Mouse (Mus musculus): ENCODE data around the gene Chl1.

Gene Chl1

DNA sequence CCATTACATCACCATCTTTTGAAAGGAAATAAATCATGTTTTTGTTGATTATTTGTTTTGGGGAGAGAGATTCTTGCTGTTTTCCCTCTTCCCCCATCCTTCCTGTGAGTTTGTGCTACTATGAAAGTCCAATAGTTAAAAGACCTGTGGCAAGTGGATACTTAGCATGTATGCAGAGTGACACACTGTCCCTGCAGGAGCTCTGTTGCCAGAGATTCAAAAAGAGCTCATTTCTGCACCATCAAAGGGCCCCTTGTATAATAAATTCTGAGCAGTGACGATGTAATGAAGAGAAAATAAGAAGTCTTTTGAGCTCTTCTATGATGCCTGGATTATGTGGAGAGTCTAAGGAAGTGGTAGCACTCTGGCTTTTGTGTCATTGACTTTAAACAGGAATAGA, 33.4 kb downstream of the Chl1 start:
- DNase-seq (ENCODE audit: low spot score) = no peak

DNA sequence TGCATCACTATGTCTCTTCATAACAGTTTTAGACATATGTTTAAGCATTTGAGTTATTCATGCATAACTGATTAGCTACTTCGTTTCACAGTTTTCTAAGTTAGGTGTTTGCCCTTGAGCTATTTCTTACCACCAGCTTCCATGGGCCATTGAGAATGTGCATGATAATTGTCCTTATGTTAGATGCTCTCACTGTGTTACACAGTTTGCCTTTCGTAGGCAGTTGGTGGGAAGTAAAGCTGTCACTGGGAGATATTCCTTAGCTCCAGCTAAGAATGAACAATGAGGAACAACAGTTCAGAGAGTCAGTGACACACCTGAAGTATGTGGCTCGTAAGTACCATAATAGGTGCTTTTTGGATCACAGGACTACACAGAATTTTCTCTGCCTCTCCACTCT, 35.9 kb downstream of the Chl1 start:
- DNase-seq (ENCODE audit: low spot score) = no peak

DNA sequence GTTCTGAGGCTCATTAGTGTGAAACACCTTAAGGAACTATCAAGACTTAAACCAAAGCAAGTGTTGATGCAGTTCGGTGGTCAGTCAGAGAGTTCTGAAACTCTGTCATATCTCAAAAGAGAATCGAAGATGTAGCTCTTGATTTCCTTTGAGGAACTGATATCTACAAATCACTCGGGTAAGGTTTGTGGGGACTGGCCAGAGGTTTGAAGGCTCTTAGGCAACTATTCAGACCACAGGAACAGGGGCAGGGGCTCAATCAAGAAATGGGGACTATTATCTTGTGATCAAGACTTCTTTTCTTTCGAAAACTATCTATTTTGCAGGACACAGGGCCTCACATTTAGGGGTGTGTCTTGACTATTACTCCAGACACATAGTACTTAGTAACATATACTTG, 39.5 kb downstream of the Chl1 start:
- no peak for DNase-seq (ENCODE audit: low spot score)

DNA sequence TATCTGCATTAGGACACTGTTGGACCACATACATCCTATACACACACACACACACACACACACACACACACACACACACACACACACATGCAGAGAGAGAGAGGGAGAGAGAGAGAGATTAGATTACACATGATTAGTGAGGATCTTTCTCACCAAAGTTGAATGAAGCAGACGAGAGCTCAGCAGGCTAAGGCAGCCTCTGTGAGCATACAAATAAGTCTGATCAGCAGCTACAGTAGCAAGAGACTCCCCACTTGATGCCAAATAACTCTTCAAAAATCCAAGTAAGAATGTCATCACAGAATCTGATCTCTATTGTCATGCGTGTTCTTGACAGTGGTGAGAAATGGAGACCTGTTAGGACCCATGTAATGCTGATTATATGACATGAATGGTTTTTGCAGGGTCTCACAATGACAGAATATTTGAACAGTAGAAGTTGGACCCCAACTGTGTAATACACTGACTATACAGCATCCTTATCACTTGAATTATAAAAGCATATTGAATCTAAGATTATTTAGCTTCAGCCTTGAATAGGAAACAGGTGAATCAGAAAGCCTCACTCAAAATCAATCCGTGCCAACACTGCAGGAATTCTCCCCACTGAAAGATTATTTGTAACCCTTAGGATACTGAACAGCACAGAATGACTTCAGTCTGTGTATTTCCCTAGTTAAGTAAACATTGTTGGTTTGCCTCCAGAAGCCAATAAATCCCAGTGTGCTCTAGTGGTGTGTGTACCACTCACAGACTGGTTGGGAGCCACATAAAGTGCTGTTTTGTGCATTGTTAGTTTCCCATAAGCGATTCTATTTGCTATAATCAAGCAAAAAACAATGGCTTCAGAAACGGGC, 47.9 kb downstream of the Chl1 start:
- DNase-seq (ENCODE audit: low spot score) = no peak

DNA sequence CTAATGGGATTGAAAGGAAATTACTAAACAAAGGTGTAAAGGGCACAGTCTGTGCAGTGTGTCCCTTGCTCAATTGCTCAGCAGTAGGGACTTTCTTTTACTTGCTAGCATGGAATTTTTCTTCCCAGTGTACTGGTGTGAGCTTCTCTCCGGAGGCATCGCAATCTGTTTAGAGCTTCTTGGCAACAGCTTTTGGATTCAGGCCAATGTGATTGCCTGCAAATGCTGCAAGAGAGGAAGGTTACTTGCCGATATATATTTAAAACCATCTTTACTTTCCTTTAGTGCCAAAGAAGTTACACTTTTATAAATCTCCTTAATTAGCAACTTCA, 48.5 kb downstream of the Chl1 start:
- no peak for DNase-seq (ENCODE audit: low spot score)

DNA sequence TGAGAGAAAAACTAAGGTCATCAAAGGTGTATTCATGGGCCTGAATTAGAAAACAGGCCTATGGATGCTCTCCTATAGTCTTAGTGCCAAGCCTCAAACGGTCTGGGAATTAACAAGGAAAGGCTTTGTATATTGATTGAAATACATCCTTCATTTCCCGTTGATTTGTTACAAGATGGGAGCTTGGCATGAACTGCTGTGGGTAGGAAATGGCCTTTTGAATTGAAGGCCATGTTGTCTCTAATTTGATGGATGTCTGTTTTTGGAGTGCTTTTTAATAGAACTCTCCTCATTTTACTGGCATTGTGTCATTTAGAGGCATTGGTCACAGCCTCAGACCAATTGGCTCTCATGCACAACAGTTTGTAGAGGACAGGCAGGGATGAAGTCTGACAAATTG, 49.0 kb downstream of the Chl1 start:
- no peak for DNase-seq (ENCODE audit: low spot score)

DNA sequence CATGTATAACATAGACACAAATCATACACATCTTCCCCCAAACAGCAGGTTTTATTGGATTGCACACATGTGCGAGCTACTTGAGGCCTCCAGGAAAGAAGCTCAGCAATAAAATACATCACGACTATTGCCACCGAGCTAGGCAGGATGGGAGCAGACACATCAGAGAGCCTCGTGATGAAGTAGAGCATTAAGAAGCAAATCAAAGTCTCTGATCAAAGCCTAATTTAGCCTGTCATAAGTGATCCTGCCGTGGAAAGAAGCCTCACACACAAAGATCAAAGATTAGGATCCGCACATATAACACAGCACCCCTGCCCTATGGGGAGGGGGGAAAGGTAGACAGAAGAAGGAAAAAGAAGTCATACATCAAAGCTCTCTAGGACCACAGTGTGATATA, 54.4 kb downstream of the Chl1 start:
- no peak for DNase-seq (ENCODE audit: low spot score)

DNA sequence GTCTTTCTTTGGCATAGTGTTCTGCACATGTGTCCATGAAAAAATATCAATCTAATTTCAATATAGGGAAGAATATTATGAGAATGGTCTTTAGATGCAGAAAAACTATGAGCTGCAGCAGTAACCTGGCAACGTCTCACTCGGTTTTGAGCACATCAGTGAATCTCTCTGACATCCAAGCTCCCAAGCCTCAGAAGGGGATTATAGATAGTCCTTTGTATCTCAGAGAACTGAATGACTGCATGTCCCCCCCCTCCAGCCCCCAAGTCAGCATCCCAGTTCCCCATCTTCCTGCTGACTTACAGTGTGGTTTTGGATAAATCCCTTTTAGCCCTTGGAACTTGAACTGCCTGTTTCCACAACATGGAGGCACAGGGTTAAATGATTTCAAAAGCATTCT, 56.9 kb downstream of the Chl1 start:
- DNase-seq (ENCODE audit: low spot score) = no peak

DNA sequence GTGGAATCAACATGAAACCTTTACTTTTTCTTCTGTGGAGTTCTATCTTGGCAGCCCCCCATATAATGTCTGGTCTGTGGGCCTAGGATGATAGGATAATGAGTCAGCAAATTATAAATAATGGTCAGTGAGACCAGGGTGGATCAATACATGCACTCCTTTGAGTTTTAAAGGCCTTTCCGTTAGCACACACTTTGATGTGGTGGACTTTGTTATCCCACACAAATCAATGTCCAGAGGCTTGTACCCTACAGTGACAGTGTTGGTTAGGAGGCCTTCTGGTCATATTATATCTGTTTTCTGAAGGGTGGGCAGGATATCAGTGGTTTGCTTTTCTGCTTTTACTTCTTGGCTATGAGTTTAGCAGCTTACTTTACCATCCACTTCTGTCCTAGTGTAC, 62.3 kb downstream of the Chl1 start:
- DNase-seq (ENCODE audit: low spot score) = no peak

DNA sequence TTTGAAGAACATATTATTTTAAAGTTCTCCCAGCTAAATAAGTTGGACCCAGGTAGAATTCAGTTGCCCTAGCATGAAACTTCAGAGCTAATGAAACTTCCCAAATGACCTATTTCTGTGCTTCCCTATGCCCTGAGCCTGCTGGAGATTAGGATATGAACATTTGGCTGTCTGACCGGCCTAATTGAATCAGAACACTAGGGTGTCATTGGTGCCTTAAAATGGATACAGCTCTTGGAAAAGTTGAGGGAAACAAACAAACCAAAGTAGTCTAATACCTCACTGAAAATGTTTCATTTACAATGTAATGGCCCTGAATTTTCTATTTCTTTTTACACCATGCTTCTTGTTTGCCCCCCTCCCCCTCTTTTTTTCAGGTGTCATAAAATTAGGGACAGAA, 73.8 kb downstream of the Chl1 start:
- DNase-seq (ENCODE audit: low spot score) = no peak

DNA sequence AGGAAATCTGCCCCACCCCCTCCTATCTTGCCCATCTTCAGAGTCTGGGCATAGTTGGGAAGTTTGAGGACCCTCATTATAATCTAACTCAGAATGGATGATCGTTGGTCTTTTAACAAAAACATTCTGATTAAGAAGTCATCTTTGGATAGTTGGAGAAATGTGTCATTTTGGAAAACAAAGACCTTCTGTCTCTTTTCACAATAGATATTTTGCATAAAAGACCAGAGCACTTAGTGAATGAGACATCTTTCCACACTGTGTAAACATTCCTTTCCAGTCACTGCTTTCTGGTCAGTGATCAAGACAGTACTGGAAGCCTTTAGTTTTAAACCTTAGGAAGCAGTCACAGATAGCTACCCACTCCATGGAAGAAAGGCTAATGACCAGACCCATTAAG, 75.3 kb downstream of the Chl1 start:
- no peak for DNase-seq (ENCODE audit: low spot score)

DNA sequence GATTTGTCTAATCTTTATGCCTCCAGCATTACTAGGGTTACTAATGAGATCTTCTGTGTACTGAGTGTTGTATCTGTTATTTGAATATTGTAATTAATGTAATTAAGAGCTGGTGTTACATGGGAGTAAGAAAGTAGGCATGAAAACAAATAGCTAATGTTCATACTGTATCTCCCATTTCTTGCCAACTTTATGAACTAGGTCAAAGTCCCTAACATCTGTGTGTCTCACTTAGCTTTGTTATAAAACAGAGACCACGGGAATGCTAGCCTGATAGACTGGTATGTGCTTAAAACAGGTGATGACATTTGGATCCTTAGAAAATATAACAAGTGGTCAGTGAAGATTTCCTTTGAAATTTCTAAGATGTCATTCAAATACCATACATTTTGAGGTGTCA, 75.7 kb downstream of the Chl1 start:
- DNase-seq (ENCODE audit: low spot score) = no peak

DNA sequence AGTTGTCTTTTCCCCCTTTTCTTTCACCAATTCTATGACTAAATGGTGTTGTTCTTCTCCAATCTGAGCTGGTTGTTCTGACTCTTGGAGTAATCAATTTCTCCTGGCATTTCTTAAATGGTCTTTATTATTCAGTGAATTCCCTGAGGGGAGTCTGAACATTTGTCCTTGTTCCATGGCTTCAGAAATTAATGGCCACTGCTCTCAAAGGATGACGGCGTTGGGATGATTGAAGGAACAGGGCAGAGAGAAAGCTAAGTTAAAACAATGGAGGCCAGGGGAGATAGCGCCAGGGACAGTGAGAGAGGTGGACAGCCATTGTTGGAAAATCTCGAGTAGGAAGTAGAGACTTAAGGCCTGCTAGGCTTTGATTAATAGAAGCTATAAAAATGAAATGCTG, 91.7 kb downstream of the Chl1 start:
- no peak for DNase-seq (ENCODE audit: low spot score)

DNA sequence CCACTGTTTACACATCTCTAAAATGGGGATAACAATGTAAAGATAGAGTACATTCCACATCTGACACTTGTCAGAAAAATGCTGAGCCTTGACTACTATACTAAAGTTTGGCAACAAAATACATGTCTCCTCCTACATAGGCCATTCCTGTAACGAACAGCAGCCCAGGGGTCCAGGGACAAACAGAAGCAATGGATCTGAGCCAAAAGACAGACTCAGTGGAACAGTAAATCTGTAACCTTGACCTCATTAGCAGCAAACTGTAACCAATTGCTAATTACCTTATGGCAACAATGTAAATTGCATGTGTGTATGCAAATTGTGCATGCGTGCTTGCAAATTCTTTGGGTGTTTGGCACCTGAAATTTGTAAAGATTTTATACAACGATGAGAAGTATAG, 100.3 kb downstream of the Chl1 start:
- DNase-seq (ENCODE audit: low spot score) = no peak

DNA sequence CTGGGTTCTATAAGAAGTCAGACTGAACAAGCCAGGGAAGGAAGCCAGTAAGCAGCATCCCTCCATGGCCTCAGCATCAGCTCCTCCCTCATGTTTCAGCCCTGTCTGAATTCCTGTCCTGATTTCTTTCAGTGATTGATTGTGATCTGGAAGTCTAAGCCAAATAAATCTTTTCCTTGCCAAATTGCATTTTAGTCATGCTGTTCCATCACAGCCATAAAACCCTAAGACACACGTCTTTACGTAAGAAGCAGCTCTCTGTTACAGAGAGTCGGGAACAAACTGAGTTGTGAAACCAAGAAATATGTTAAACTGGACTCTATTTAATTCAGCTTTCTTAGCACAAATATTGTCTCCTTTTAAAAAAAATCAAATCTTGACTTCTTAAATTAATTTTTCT, 102.2 kb downstream of the Chl1 start:
- no peak for DNase-seq (ENCODE audit: low spot score)

DNA sequence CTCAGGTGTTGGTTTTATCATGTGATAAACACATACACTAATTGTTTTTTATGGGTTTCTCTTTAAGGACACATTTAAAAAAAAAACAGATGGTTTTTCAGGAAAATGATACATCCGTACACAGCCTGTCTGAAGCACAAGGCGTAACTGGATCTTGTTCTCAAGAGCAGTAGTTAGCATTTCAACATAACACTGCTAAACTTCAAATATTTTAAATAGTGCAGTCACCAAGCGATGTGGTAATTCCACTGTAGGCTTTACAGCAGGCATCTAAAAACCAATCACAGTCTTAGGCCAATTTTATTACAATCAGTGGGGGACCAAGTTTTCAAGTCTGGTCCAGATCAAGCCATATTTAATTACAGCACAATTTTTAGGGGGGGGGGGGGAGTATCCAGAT, 103.3 kb downstream of the Chl1 start:
- no peak for DNase-seq (ENCODE audit: low spot score)

DNA sequence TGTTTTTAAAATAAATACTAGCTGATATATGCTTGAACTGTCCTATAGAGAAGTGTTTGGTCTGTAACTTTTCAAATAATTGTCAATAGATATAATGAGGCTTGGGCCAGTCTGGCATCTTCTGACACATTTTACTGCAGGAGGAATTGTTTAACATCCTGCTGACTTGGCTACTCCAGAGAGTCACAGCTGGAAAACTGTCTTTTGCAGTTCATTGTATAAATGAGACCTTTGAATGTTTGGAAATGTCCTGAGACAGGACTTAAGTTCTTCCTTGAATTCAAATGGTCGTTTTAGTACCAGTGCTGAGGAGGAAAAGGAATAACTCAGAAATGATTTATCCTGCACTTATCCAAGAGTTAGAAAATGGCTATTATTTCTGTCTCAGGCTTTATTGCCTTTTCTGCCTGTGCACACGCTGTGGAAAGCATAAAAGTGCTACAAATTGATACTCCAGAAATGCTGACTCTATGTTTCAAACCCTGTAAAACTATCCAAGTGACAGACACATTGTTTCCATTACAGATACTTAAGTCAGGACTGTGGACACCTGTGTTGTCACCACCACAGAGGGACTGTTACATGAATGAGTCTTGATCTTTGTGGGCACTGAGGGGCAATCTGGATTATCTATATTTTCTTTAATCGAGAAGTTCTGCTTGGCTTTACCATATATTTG, 105.7 kb downstream of the Chl1 start:
- no peak for DNase-seq (ENCODE audit: low spot score)

DNA sequence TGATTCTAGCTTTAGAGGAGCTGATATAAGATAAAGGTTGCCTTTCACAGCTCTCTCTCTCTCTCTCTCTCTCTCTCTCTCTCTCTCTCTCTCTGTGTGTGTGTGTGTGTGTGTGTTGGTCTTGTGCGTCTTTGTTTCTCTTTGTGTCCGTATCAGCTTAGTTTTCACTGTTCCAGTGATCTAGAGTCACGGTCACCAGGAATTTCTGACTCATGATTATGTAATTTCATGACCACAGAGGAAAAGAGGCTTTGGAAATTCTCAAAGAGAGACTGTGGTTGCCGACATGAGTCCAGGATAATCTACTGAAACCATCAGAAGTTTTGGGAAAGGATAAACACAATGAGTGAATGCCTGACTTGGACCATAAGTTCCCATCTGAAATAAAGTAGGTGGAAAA, 110.5 kb downstream of the Chl1 start:
- DNase-seq (ENCODE audit: low spot score) = no peak

DNA sequence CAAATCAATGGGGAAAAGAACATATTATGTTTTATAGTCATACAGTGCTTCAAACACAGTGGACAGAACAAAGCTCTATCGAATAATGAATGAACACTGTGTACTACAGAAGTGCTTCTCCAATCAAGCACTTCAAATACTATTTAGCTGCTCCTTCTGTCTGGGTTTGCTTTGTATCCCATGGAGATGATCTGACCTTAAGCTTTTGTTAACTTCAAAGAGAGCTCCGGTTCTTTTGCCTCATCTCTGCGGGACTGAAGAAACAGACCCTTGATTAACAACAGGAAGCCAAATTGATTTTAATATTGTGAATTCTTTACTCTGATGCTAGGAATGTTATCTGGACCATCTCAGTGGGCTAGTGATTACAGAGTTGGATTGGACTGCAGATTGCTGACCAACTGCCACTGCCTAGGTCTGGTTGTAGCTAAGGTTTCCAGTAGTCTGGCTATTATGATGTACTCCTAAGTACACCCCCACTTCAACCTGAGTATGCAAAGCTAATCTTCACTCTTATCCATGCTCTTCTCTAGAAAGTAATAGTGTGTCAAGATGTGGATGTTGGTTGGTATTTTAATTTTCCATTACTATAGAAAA, 111.8 kb downstream of the Chl1 start:
- no peak for DNase-seq (ENCODE audit: low spot score)

DNA sequence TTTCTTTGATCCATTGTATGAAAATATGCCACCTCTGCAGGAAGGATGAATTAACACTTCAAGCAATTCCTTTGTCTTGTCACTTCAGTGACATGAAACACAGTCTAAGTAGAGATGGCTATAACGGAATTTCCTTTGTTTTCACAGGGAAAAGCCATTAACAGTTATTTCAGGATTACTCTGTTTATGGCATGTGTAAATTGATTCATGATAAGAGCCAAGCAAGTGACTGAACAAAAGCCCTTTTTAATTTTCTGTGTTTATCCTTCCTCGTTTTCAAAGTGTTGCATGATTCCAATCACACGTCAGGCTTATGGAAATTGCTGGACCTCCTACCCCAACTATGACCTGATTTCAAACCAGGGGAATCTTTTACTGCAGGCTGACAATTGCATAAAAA, 122.5 kb downstream of the Chl1 start:
- DNase-seq (ENCODE audit: low spot score) = no peak

DNA sequence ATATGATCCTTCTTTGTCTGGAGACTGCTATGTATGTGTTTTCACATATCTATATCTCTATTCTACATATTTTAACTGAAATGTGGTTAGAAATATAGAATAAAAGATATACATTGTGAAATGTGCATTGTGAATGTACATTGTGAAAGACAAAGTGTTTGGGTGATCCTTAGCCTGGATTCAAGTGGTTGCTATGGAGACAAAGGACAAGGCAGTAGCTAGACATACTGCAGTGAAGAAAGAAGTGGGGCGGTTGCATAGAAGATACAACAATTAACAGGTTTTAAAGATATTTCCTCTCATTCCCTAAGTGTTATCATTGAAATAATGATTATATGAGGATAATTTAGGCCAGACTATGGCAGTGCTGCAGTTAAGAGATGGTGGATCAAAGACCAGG, 146.4 kb downstream of the Chl1 start:
- DNase-seq (ENCODE audit: low spot score) = no peak

DNA sequence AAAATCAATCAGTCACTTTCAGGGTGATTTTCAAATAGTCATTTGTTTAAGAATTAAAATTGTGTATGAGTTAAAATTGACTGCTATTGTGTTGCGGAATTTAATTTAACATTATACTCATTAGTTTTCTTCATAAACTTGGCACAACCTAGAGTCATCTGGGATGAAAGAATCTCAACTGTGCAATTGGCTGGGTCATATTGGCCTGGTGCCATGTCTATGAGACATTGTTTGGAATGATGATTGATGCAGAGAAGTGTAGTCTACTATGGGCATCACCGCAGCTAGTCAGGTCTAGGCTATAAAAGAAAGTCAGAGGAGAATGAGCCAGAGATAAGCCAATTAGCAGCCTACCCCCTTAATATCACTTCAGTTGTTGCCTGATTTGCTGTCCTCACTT, 148.8 kb downstream of the Chl1 start:
- no peak for DNase-seq (ENCODE audit: low spot score)

DNA sequence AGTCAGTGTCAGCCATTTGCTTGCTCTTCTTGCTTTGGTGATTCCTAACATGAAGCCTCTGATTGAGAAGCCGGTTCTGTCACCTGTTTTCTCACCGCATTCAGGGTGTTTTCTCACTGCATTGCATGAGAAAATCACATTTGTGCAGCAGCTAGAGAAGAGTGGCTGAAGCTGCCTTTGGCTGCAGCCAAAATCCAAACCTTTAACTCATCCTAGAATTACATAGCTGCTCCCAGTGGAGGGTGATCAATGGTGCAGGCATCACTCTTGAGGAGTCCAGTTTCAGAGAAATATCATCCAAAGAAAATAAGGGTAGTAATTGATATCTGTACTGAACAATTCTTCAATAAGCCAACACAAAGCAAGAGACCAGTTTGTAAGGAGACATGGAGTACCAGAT, 154.8 kb downstream of the Chl1 start:
- DNase-seq (ENCODE audit: low spot score) = no peak
